Mouse (Mus musculus) left cerebral cortex, adult 2 months (tissue): ENCODE measurements around the gene Ncoa4. TPM values are rescaled to one million over a fixed set of nuclear protein-coding genes. Genes with fewer than 3 reads are reported as not detected.

Source experiments
- DNase-seq, 2 experiments: peaks; one replicate each; pipeline ENCODE4 v3.0.0; 2021 to 2022; ENCODE audit warnings: low spot score in 2 of 2, mixed read lengths in 1 of 2; ENCODE audit errors: extremely low spot score in 1 of 2
- H3K27ac ChIP-seq: fragments of 200-600 bp; 2 replicates; pipeline ENCODE4 v1.8.1; 2022
- H3K4me3 ChIP-seq: fragments of 200-600 bp; 2 replicates; pipeline ENCODE4 v1.8.1; 2022
- CTCF ChIP-seq: fragments of 200-600 bp; IDR thresholded peaks from 2 replicates; pipeline ENCODE4 v1.8.1; 2022; ENCODE audit warnings: antibody characterized with exemption, mild to moderate bottlenecking, moderate library complexity
- intact Hi-C: fragments of 180-260 bp; cut with DNase I; formaldehyde crosslinking; loops from one replicate; pipeline ENCODE4 v1.15.1; 2025
- total RNA-seq, 2 experiments: library from RNA; stranded (reverse); gene quantifications; 2 replicates each; pipeline ENCODE4 v1.2.3; 2021

The Ncoa4 gene
- total RNA-seq, 2 experiments from 2014 or later = 83.6 to 98.8 TPM

DNA sequence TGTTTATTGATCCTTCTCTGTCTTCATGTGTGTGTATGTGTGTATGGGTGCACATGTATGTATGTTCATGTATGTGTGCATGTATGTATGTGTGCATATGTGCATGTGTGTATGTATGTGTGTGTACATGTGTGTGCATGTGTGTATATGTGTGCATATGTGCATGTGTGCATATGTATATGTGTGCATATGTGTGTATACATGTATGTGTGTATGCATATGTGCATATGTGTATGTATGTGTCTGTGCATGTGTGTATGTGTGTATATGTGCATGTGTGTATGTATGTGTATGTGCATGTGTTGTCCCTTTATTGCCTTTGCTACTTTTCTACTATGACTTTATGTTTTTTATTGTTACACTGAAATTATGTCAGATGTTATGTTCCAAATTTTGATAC lies 14.9 kb upstream of the Ncoa4 start:
- no peak overlapping the region for H3K4me3 ChIP-seq
- no peak for TF ChIP-seq CTCF
- DNase-seq = no peak
- H3K27ac ChIP-seq = no peak overlapping the region
- intact Hi-C loops = no loop called here

DNA sequence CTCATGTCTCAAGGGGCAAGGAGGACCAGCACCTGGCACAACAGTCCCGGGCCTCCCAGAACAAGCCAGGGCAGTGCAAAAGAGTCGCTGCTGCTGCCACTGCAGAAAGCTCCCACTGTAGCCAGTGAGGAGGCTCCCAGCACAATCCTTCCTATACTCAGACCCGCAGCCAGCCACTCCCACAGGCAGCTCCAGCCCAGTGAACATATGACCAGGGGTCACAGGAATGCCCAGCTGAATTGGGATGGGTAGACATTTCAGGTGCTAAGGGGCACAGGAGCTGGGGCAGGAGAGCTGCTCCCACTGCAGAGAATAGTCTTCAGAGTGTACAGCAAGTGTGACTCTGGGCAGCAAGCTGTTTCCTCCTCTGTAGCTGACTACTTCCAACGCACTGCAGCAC lies 14.3 kb upstream of the Ncoa4 start:
- no peak for DNase-seq
- H3K4me3 ChIP-seq = no peak overlapping the region
- intact Hi-C loops = no loop called here
- no peak for TF ChIP-seq CTCF
- H3K27ac ChIP-seq = no peak overlapping the region

- no peak for DNase-seq
- Histone ChIP-seq H3K27ac (no peak overlapping the region), H3K4me3 (no peak overlapping the region)
- intact Hi-C loops = no loop called here
- no peak for TF ChIP-seq CTCF
These were observed 13.7 kb upstream of the Ncoa4 start for GRCm38 (mm10) chr14:32145809-32146511.

DNA sequence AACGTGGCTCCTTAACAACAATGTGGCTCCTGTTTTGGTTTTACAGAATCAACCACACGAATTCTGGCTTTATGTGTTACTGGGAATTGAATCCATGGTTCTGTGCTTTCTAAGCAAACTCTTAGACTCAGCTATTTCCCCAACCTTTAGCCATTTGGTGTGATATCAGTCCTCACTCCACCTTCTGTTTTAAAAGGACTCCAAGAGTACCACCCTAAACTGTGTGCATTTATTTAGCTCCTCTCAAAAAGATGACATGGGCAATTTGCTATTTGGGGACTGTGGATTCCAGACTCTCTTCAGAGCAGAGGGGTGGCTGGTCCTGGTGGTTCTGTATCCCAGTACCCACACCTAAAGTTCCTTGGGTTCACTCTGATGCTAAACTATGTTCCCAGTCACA lies 13.1 kb upstream of the Ncoa4 start:
- no peak overlapping the region for H3K27ac ChIP-seq
- no peak for TF ChIP-seq CTCF
- no peak for DNase-seq
- H3K4me3 ChIP-seq = no peak overlapping the region
- intact Hi-C loops = no loop called here

- intact Hi-C loops = no loop called here
- Histone ChIP-seq H3K4me3 (no peak overlapping the region), H3K27ac (no peak overlapping the region)
- no peak for TF ChIP-seq CTCF
- no peak for DNase-seq
These were observed 8.8 kb upstream of the Ncoa4 start for GRCm38 (mm10) chr14:32150872-32151271.

GRCm38 (mm10) chr14:32152243-32152965 lies 7.3 kb upstream of the Ncoa4 start:
- TF ChIP-seq CTCF = no peak
- DNase-seq = no peak
- intact Hi-C loops = no loop called here
- no peak overlapping the region for H3K27ac ChIP-seq
- H3K4me3 ChIP-seq = no peak overlapping the region

DNA sequence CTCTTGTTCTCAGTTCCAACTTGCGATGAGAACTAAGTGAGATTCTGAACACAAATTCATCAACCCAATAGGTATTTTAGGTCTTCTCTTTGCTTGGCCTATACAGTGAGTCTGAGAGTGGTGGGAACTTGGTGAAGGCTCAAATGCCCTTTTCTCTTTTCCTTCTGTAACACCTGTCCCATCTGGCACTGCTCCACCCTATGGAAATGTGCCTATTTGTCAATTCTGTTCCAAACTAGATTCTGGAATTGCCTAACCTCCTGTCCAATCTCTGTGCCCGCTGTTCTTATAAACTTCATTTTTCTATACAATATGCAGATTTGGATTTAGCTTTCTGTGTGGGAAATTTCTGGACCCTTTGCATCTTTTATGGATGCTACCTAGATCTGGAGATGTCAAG lies 6.5 kb upstream of the Ncoa4 start:
- no peak overlapping the region for H3K27ac ChIP-seq
- intact Hi-C loops = no loop called here
- DNase-seq = no peak
- no peak for TF ChIP-seq CTCF
- no peak overlapping the region for H3K4me3 ChIP-seq

DNA sequence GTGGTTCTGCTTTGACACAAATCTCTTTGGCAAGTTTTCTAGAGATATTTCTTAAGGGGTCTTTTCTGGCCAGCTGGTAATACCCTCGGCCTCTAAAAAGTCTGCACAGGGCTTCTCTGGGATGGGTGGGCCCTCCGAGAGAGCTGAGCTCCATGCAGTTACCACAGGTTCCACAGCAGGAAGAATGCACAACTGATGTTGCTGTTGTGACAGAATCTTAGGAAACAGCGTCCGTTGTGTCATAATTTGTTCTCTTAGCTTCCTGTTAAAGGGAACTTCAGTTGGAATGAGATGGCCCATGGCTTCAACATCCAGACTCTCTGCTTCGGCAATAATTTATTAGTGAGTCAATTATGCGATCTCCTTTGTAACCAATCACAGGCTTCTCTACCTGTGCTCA lies 4.9 kb upstream of the Ncoa4 start:
- no peak for TF ChIP-seq CTCF
- intact Hi-C loops = no loop called here
- no peak for DNase-seq
- Histone ChIP-seq H3K4me3 (no peak overlapping the region), H3K27ac (no peak overlapping the region)

DNA sequence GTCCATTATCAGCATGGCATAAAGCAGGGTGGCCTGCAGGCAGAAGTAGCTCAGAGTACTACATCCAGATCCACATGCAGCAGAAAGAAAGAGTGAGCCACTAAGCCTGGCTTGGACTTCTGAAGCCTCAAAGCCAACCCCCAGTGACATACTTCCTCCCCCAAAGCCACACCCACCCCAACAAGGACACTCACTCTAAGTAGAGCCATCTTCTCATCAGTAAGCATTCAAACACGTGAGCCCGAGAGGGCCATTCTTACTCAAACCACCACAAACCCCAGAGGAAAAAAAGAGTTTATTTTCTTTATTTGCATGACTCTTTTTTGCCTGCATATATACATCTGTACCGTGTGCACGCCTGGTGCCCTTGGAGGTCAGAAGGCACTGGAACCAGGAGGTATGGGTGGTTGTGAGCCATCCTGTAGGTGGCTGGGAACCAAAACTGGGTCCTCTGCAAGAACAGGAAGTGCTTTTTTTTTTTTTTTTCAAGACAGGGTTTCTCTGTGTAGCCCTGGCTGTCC lies 455 bp upstream of the Ncoa4 start:
- no peak for DNase-seq
- peak overlapping the region; percentile 94 for H3K4me3 ChIP-seq
- intact Hi-C loops = no loop called here
- peak overlapping the region; percentile 92 for H3K27ac ChIP-seq
- no peak for TF ChIP-seq CTCF

GRCm38 (mm10) chr14:32160563-32160962 lies 898 bp downstream of the Ncoa4 start:
- no peak for TF ChIP-seq CTCF
- H3K4me3 ChIP-seq = peak overlapping the region; percentile 94
- peak overlapping the region; percentile 92 for H3K27ac ChIP-seq
- intact Hi-C loops = no loop called here
- no peak for DNase-seq

GRCm38 (mm10) chr14:32161090-32161885 lies 1.6 kb downstream of the Ncoa4 start:
- DNase-seq = no peak
- TF ChIP-seq CTCF = no peak
- Histone ChIP-seq H3K4me3 (peak overlapping the region; percentile 94), H3K27ac (no peak overlapping the region)
- intact Hi-C loops = no loop called here

DNA sequence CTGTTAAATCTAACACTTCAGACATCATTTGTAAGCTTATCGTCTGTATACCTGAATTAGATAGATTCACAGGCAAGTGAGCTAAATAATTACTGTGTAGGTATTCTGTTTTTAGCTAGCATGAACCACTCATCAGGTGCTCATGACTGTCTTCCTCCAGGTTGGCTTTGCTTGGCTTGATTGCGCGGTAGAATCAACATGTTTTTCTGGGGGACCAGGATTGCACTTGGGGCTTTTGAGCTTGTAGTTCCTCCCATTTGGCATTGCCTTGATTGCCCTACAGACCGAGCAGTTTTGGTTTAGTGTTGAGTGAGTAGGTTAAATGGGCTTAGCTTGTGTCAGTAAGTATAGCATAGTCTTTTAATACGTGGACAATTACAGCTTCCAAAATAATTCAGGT lies 2.6 kb downstream of the Ncoa4 start:
- DNase-seq = no peak
- no peak for TF ChIP-seq CTCF
- H3K4me3 ChIP-seq = no peak overlapping the region
- H3K27ac ChIP-seq = no peak overlapping the region
- intact Hi-C loops = no loop called here
